Mouse (Mus musculus): ENCODE data around the gene Fam47c. TPM values are rescaled to one million over a fixed set of nuclear protein-coding genes. Genes with fewer than 3 reads are reported as not detected.

Fam47c gene
- not detected in 2 replicates for polyA plus RNA-seq (2015; fragmentation: Nextera tagmentation; extraction: Ambion mirVana)

- Histone ChIP-seq H3K9me3 (replicated peaks; ENCODE audit: control insufficient read depth, low read length) (peaks cover 7% of the 10 kb centered on the region), H3K4me3 (ENCODE audit: low read length) (no peak within 1 kb of the TSS), H3K9ac (ENCODE audit: low read length) (no peak within 1 kb of the TSS), H3K27ac (ENCODE audit: low read length) (no peak within 1 kb of the TSS), H3K36me3 (ENCODE audit: control insufficient read depth, insufficient read depth) (no peaks in the 10 kb centered on the region), H3K27me3 (ENCODE audit: control insufficient read depth, insufficient read depth, low read length) (no peaks in the 10 kb centered on the region), H3K4me1 (ENCODE audit: control insufficient read depth, insufficient read depth, low read length) (no peaks in the 10 kb centered on the region), H3K4me2 (ENCODE audit: low read depth, low read length) (no peak within 1 kb of the TSS)
- WGBS: 90% methylated on average over 3 of the region's 3 CpGs
- no peak for ATAC-seq (replicated peaks; ENCODE audit: extremely low read depth, insufficient read depth, low FRiP score)
These were observed at the start of gene Fam47c for GRCm38 (mm10) chrX:78737463-78737862. Fam47c (plus strand) TSS chrX:78737763.

- Histone ChIP-seq H3K27ac (ENCODE audit: low read length) (no peak overlapping the region), H3K4me3 (ENCODE audit: low read length) (no peak overlapping the region), H3K9me3 (replicated peaks; ENCODE audit: control insufficient read depth, low read length) (no peaks in the 10 kb centered on the region), H3K9ac (ENCODE audit: low read length) (no peak overlapping the region), H3K4me1 (ENCODE audit: control insufficient read depth, insufficient read depth, low read length) (no peaks in the 10 kb centered on the region), H3K27me3 (ENCODE audit: control insufficient read depth, insufficient read depth, low read length) (no peaks in the 10 kb centered on the region), H3K36me3 (ENCODE audit: control insufficient read depth, insufficient read depth) (no peaks in the 10 kb centered on the region), H3K4me2 (ENCODE audit: low read depth, low read length) (no peak overlapping the region)
- WGBS: 55% methylated on average over 2 of the region's 2 CpGs
- no peak for ATAC-seq (replicated peaks; ENCODE audit: extremely low read depth, insufficient read depth, low FRiP score)
These were observed 31.8 kb downstream of the Fam47c start for GRCm38 (mm10) chrX:78769408-78769807.

DNA sequence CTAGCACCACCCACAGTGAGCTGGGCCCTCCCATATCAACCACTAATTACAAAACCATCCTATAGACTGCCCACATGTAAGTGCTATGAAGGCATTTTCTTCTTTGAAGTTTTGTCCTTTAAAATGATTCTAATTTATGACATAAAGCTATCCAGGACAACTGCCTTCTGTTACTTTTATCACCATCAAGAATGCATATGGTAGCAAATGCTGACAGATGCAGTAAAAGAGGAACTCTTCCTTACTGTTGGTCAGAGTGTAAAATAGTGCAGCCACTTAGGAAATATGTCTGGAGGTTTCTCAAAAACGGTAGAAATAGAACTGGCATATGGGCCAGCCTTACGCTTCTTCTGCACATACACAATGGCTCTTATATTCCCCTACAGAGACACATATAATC is 39.5 kb downstream of the Fam47c start:
- no peak overlapping the region for H3K4me3 ChIP-seq (ENCODE audit: low read length)
- H3K9ac ChIP-seq (ENCODE audit: low read length): no peak overlapping the region
- WGBS: 69% methylated on average over 2 of the region's 2 CpGs
- no peaks in the 10 kb centered on the region for H3K27me3 ChIP-seq (ENCODE audit: control insufficient read depth, insufficient read depth, low read length)
- no peaks in the 10 kb centered on the region for H3K4me1 ChIP-seq (ENCODE audit: control insufficient read depth, insufficient read depth, low read length)
- H3K36me3 ChIP-seq (ENCODE audit: control insufficient read depth, insufficient read depth): no peaks in the 10 kb centered on the region
- H3K4me2 ChIP-seq (ENCODE audit: low read depth, low read length): no peak overlapping the region
- H3K27ac ChIP-seq (ENCODE audit: low read length): no peak overlapping the region
- H3K9me3 ChIP-seq (replicated peaks; ENCODE audit: control insufficient read depth, low read length): 0 out of 2 replicates have a peak, but pooled peaks cover 2% of the 10 kb centered on the region
- no peak for ATAC-seq (replicated peaks; ENCODE audit: extremely low read depth, insufficient read depth, low FRiP score)

Other genes with a start within 250 kb of the Fam47c start
- 4.7 and 5.7 TPM in 2 replicates for gene Prrg1, start 153.9 kb upstream of the Fam47c start, polyA plus RNA-seq (2015; fragmentation: Nextera tagmentation; extraction: Ambion mirVana)

Data from heart, embryonic 16.5 days (tissue).